Mouse (Mus musculus): ENCODE measurements around the gene Herc2. TPM values are rescaled to one million over a fixed set of nuclear protein-coding genes. Genes with fewer than 3 reads are reported as not detected.

Gene Herc2
- polyA plus RNA-seq, 1 experiment from 2014 or later: 12.3 TPM

- WGBS: 17% methylated on average over 5 of the region's 5 CpGs
- Histone ChIP-seq H3K4me2 (replicated peaks; ENCODE audit: low read depth) (no peak overlapping the region), H3K9ac (ENCODE audit: low read depth, low read length) (no peak overlapping the region), H3K4me1 (replicated peaks; ENCODE audit: control insufficient read depth, insufficient read depth, low read length) (no peaks in the 10 kb centered on the region), H3K4me3 (ENCODE audit: low read depth, low read length) (no peak overlapping the region), H3K27me3 (replicated peaks; ENCODE audit: control insufficient read depth, insufficient read depth, low read length) (no peaks in the 10 kb centered on the region), H3K36me3 (ENCODE audit: control insufficient read depth, insufficient read depth) (no peaks in the 10 kb centered on the region), H3K27ac (ENCODE audit: low read depth, low read length) (no peak overlapping the region), H3K9me3 (ENCODE audit: control insufficient read depth) (no peaks in the 10 kb centered on the region)
- TF ChIP-seq CTCF (IDR thresholded peaks at IDR 0.05; ENCODE audit: low read depth): peak; percentile 96
- ATAC-seq: no peak
Measured at GRCm38 (mm10) chr7:56042353-56042752, 7.6 kb upstream of the Herc2 start.

- H3K27ac ChIP-seq (ENCODE audit: low read depth, low read length): no peak overlapping the region
- ATAC-seq: no peak
- no peaks in the 10 kb centered on the region for H3K4me1 ChIP-seq (replicated peaks; ENCODE audit: control insufficient read depth, insufficient read depth, low read length)
- H3K4me2 ChIP-seq (replicated peaks; ENCODE audit: low read depth): no peak overlapping the region
- no peaks in the 10 kb centered on the region for H3K9me3 ChIP-seq (ENCODE audit: control insufficient read depth)
- H3K27me3 ChIP-seq (replicated peaks; ENCODE audit: control insufficient read depth, insufficient read depth, low read length): no peaks in the 10 kb centered on the region
- H3K9ac ChIP-seq (ENCODE audit: low read depth, low read length): no peak overlapping the region
- H3K4me3 ChIP-seq (ENCODE audit: low read depth, low read length): no peak overlapping the region
- WGBS: 62% methylated on average over 4 of the region's 4 CpGs
- no peaks in the 10 kb centered on the region for H3K36me3 ChIP-seq (ENCODE audit: control insufficient read depth, insufficient read depth)
- TF ChIP-seq CTCF (IDR thresholded peaks at IDR 0.05; ENCODE audit: low read depth): no peak
Measured at GRCm38 (mm10) chr7:56043577-56044266, 6.3 kb upstream of the Herc2 start.

DNA sequence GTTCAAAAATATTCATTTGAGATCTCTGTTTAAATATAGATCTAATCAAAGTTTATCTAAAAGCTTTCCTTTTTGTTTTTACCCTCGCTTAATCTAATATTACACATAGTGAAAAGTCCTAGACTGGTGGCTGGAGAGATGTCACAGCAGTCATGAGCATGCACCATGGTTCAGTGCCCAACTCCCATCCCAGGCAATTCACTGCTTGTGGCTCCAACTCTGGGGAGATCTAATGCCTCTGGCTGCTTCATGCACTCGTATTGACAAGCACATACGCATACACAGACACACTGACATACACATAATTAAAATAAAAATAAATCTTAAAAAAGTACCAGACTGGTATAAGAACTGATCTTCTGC is 5.7 kb upstream of the Herc2 start:
- 76% methylated on average over 3 of the region's 3 CpGs for WGBS
- no peak overlapping the region for H3K4me2 ChIP-seq (replicated peaks; ENCODE audit: low read depth)
- H3K27ac ChIP-seq (ENCODE audit: low read depth, low read length): no peak overlapping the region
- H3K36me3 ChIP-seq (ENCODE audit: control insufficient read depth, insufficient read depth): no peaks in the 10 kb centered on the region
- H3K4me3 ChIP-seq (ENCODE audit: low read depth, low read length): no peak overlapping the region
- H3K27me3 ChIP-seq (replicated peaks; ENCODE audit: control insufficient read depth, insufficient read depth, low read length): no peaks in the 10 kb centered on the region
- no peak for ATAC-seq
- H3K4me1 ChIP-seq (replicated peaks; ENCODE audit: control insufficient read depth, insufficient read depth, low read length): no peaks in the 10 kb centered on the region
- H3K9me3 ChIP-seq (ENCODE audit: control insufficient read depth): no peaks in the 10 kb centered on the region
- no peak for TF ChIP-seq CTCF (IDR thresholded peaks at IDR 0.05; ENCODE audit: low read depth)
- H3K9ac ChIP-seq (ENCODE audit: low read depth, low read length): no peak overlapping the region

DNA sequence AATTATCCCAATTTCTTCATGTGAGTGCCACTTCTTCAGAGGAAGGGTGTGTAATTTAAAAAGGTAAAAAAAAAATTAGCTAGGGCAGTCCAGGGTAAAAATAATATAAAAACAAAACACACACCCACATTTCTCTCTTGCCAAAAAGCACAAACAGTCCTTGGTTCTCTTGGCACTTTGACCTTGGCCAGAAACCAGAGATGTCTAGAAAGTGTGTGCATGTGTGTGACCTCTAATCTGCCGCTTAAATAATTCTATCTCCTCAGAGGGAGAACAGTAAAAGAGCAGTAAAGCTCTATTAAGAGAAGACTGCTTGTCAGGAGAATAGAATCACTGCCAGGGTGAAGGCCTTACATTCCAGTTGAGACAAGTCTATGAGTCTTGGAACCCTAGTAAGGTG is 2.8 kb upstream of the Herc2 start:
- Histone ChIP-seq H3K27me3 (replicated peaks; ENCODE audit: control insufficient read depth, insufficient read depth, low read length) (no peaks in the 10 kb centered on the region), H3K9ac (ENCODE audit: low read depth, low read length) (no peak overlapping the region), H3K4me2 (replicated peaks; ENCODE audit: low read depth) (no peak overlapping the region), H3K27ac (ENCODE audit: low read depth, low read length) (no peak overlapping the region), H3K4me1 (replicated peaks; ENCODE audit: control insufficient read depth, insufficient read depth, low read length) (no peaks in the 10 kb centered on the region), H3K36me3 (ENCODE audit: control insufficient read depth, insufficient read depth) (no peaks in the 10 kb centered on the region), H3K4me3 (ENCODE audit: low read depth, low read length) (no peak overlapping the region), H3K9me3 (ENCODE audit: control insufficient read depth) (no peaks in the 10 kb centered on the region)
- WGBS: 83% methylated on average over 1 of the region's 1 CpGs
- no peak for ATAC-seq
- no peak for TF ChIP-seq CTCF (IDR thresholded peaks at IDR 0.05; ENCODE audit: low read depth)

DNA sequence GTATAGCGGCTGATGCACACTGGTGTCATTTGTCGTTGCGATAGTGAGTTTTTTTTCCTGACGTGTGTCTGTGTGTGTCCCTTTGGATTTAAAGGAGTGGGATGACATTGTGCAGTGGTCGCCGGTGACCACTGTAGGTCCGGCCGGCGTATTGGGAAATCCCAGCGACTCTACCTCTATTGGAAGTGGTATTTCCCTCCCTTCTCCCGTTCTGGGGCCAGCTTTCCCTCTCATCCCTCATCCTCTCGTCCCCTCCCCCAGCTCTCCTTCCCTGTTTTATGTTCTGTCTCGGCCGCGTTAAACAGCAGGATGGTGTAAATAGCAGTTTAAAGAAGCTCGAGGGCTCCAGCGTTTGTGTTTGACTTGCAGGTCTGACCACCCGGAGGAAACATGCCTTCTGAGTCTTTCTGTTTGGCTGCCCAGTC is 503 bp downstream of the Herc2 start:
- no peaks in the 10 kb centered on the region for H3K4me1 ChIP-seq (replicated peaks; ENCODE audit: control insufficient read depth, insufficient read depth, low read length)
- ATAC-seq: 0 out of 2 replicates have a peak, but pooled peaks have one; percentile 3
- H3K9me3 ChIP-seq (ENCODE audit: control insufficient read depth): no peaks in the 10 kb centered on the region
- WGBS: under 1% methylated on average over 18 of the region's 18 CpGs
- no peaks in the 10 kb centered on the region for H3K27me3 ChIP-seq (replicated peaks; ENCODE audit: control insufficient read depth, insufficient read depth, low read length)
- H3K4me2 ChIP-seq (replicated peaks; ENCODE audit: low read depth): peak overlapping the region; percentile 75
- H3K27ac ChIP-seq (ENCODE audit: low read depth, low read length): peak overlapping the region; percentile 95
- H3K9ac ChIP-seq (ENCODE audit: low read depth, low read length): peak overlapping the region; percentile 77
- H3K4me3 ChIP-seq (ENCODE audit: low read depth, low read length): peak overlapping the region; percentile 80
- no peak for TF ChIP-seq CTCF (IDR thresholded peaks at IDR 0.05; ENCODE audit: low read depth)
- no peaks in the 10 kb centered on the region for H3K36me3 ChIP-seq (ENCODE audit: control insufficient read depth, insufficient read depth)

DNA sequence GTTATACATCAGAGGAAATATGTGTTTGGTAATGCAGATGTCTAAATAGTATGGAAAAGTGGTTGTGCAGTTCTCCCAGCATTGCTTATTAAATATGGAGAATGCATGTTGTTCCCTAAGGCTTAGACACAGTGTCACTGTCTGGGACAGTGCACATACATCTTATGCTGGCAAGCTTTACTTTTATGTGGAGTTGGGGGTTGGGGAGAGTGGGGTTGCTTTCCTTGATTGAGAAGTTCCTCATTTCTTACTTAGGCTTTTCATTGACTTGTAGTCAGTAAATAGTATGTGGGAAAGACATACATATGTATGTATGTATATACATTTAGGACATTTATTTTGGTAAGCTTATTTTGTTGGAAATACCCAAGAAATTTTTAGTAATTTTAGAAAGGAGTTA is 3.0 kb downstream of the Herc2 start:
- Histone ChIP-seq H3K27me3 (replicated peaks; ENCODE audit: control insufficient read depth, insufficient read depth, low read length) (no peaks in the 10 kb centered on the region), H3K4me1 (replicated peaks; ENCODE audit: control insufficient read depth, insufficient read depth, low read length) (no peaks in the 10 kb centered on the region), H3K36me3 (ENCODE audit: control insufficient read depth, insufficient read depth) (peaks cover 6% of the 10 kb centered on the region), H3K4me3 (ENCODE audit: low read depth, low read length) (no peak overlapping the region), H3K4me2 (replicated peaks; ENCODE audit: low read depth) (no peak overlapping the region), H3K27ac (ENCODE audit: low read depth, low read length) (no peak overlapping the region), H3K9ac (ENCODE audit: low read depth, low read length) (no peak overlapping the region), H3K9me3 (ENCODE audit: control insufficient read depth) (no peaks in the 10 kb centered on the region)
- no peak for TF ChIP-seq CTCF (IDR thresholded peaks at IDR 0.05; ENCODE audit: low read depth)
- no peak for ATAC-seq

DNA sequence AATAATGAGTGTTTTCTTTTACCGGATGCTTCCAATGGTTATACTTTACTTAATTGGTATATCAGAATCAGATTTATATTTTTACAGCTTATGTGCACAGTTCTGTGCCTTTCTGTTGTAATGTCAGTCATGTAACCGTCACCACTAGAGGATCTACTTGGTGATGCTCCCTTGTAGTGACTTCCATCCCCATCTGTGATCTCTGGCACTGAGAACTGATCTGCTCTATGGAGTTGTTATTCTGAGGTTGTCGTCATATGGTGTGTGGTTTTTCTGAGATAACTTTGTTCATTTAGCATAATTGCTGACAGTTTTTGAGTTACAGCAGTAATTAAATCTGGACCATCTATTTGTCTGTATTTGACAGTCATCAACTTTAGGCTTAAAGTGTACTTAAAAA is 5.3 kb downstream of the Herc2 start:
- no peaks in the 10 kb centered on the region for H3K4me1 ChIP-seq (replicated peaks; ENCODE audit: control insufficient read depth, insufficient read depth, low read length)
- no peak for TF ChIP-seq CTCF (IDR thresholded peaks at IDR 0.05; ENCODE audit: low read depth)
- no peak overlapping the region for H3K9ac ChIP-seq (ENCODE audit: low read depth, low read length)
- H3K27ac ChIP-seq (ENCODE audit: low read depth, low read length): no peak overlapping the region
- H3K4me3 ChIP-seq (ENCODE audit: low read depth, low read length): no peak overlapping the region
- 83% methylated on average over 3 of the region's 3 CpGs for WGBS
- H3K4me2 ChIP-seq (replicated peaks; ENCODE audit: low read depth): no peak overlapping the region
- H3K9me3 ChIP-seq (ENCODE audit: control insufficient read depth): no peaks in the 10 kb centered on the region
- peaks cover 6% of the 10 kb centered on the region for H3K36me3 ChIP-seq (ENCODE audit: control insufficient read depth, insufficient read depth)
- no peaks in the 10 kb centered on the region for H3K27me3 ChIP-seq (replicated peaks; ENCODE audit: control insufficient read depth, insufficient read depth, low read length)
- ATAC-seq: no peak

Measured in intestine, postnatal 0 days (tissue).